Mouse (Mus musculus) liver, embryonic 11.5 days (tissue): ENCODE measurements around the gene Acbd7. TPM values are rescaled to one million over a fixed set of nuclear protein-coding genes. Genes with fewer than 3 reads are reported as not detected.

ENCODE experiments used
- ATAC-seq: fragments of 200-750 bp; cut with Nextera tagmentation; replicated peaks from 2 replicates; pipeline ENCODE4 v1.8.0; 2017; ENCODE audit warnings: moderate number of reproducible peaks, mild to moderate bottlenecking, moderate TSS enrichment, moderate library complexity; ENCODE audit not compliant: low FRiP score
- DNase-seq: peaks from one replicate; pipeline ENCODE4 v3.0.0-alpha.2; 2017; ENCODE audit warnings: low spot score
- H3K27ac ChIP-seq: fragments of 300-500 bp; sonication (generic); 2 replicates; pipeline ENCODE4 v1.5.1; 2014; ENCODE audit warnings: mild to moderate bottlenecking, low read depth, low read length, control low read depth
- H3K27me3 ChIP-seq: fragments of 300-500 bp; sonication (generic); replicated peaks from 2 replicates; pipeline ENCODE4 v1.6.1; 2014; ENCODE audit warnings: low read length, mixed read lengths; ENCODE audit not compliant: control insufficient read depth, insufficient read depth
- H3K36me3 ChIP-seq: fragments of 300-500 bp; sonication (generic); 2 replicates; pipeline ENCODE4 v1.6.1; 2014; ENCODE audit warnings: mild to moderate bottlenecking, low read length, moderate library complexity, mixed read lengths; ENCODE audit not compliant: control insufficient read depth, insufficient read depth
- H3K4me1 ChIP-seq: fragments of 300-500 bp; sonication (generic); replicated peaks from 2 replicates; pipeline ENCODE4 v1.6.1; 2014; ENCODE audit warnings: low read length, mixed read lengths; ENCODE audit not compliant: control insufficient read depth, insufficient read depth
- H3K4me2 ChIP-seq: fragments of 300-500 bp; sonication (generic); 2 replicates; pipeline ENCODE4 v1.6.1; 2014; ENCODE audit warnings: mild to moderate bottlenecking, control low read depth, moderate library complexity
- H3K4me3 ChIP-seq: fragments of 300-500 bp; sonication (generic); 2 replicates; pipeline ENCODE4 v1.5.1; 2014; ENCODE audit warnings: low read depth, low read length, control low read depth
- H3K9ac ChIP-seq: fragments of 300-500 bp; sonication (generic); 2 replicates; pipeline ENCODE4 v1.6.1; 2014; ENCODE audit warnings: low read depth, low read length, control low read depth
- H3K9me3 ChIP-seq: fragments of 300-500 bp; sonication (generic); 2 replicates; pipeline ENCODE4 v1.6.1; 2016; ENCODE audit warnings: low read length, inconsistent platforms, mixed read lengths; ENCODE audit not compliant: control insufficient read depth
- WGBS: fragments of 180-500 bp; shearing (Covaris S2); extraction: QIAGEN DNeasy Blood & Tissue Kit; methylation state at CpG from one replicate; pipeline ENCODE4 v1.1.7; 2014; 5-methylcytosine and 5-hydroxymethylcytosine counted together
- polyA plus RNA-seq: library from polyadenylated mRNA; unstranded; fragments of >200 nt; fragmentation: Nextera tagmentation; extraction: Ambion mirVana; gene quantifications from 2 replicates; pipeline ENCODE4 v1.2.1, GENCODE M21; 2014

The Acbd7 gene
- polyA plus RNA-seq: 1.3 and 2.2 TPM in 2 replicates

DNA sequence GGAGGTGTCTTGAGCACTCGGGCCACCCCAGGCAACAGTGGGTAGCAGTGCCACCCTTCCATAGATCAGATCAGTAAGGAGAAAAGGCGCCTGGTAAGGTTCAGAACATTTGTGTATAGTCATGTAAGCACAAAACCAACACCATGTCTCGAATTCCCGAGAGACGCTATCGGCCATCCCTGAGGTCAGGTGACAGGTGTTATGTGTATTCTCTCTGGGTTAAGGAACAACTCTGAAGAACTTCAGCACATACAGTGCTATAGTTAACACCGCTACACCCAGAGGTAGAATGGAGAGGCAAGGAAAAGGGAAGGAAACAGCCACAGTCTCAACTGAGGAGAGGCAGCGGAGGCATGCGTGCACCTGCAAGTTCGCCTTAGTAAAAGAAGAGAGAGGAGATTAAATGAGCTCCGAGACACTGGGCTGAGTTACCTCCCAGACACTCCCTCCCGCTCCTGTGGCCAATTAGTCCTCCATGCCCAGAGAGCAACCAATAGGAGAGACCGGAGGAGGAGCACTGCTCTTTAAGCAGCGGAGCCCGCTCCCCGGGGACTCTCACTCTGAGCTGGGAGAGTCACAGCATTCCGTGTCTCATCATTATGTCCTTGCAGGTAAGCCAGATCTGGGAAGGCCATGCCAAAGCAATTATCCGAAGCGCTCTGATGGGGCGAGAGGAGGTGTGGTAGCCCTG, at the start of gene Acbd7:
TSS of gene Acbd7 (plus strand) at position 558 of the 691 bp plus-strand sequence.
- Histone ChIP-seq H3K4me3 (peak within 1 kb of the TSS; percentile 34), H3K9me3 (no peaks in the 10 kb centered on the region), H3K27me3 (0 out of 2 replicates have a peak, but pooled peaks cover 4% of the 10 kb centered on the region), H3K36me3 (no peaks in the 10 kb centered on the region), H3K9ac (no peak within 1 kb of the TSS), H3K4me2 (peak within 1 kb of the TSS; percentile 65), H3K4me1 (peaks cover 11% of the 10 kb centered on the region), H3K27ac (no peak within 1 kb of the TSS)
- peak; percentile 60 for DNase-seq
- WGBS: 5% methylated on average over 20 of the region's 20 CpGs
- peak; percentile 72 for ATAC-seq

DNA sequence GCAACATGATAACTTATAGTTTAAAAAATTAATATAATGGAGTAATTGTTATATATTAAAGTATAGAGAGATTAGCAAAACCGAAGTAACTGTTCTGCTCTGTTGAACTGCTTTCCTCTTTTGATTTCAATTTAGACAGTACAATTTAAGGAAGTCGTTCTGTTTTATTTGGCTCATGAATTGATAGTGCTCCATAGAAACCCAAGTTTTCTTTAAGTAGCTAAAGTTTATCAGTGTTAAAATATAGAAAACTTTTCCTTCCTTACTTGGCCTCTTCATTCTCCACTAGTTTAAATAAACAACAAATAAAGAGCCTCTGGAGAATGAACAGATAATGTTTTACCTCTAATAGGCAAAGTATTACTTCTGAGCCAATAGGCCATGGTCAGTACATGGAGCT, 49.7 kb upstream of the Acbd7 start:
- Histone ChIP-seq H3K4me2 (no peak overlapping the region), H3K4me1 (peaks cover 14% of the 10 kb centered on the region), H3K36me3 (no peaks in the 10 kb centered on the region), H3K27ac (no peak overlapping the region), H3K9ac (no peak overlapping the region), H3K9me3 (no peaks in the 10 kb centered on the region), H3K4me3 (no peak overlapping the region), H3K27me3 (no peaks in the 10 kb centered on the region)
- ATAC-seq (no peak), DNase-seq (no peak)
- 76% methylated on average over 2 of the region's 2 CpGs for WGBS

DNA sequence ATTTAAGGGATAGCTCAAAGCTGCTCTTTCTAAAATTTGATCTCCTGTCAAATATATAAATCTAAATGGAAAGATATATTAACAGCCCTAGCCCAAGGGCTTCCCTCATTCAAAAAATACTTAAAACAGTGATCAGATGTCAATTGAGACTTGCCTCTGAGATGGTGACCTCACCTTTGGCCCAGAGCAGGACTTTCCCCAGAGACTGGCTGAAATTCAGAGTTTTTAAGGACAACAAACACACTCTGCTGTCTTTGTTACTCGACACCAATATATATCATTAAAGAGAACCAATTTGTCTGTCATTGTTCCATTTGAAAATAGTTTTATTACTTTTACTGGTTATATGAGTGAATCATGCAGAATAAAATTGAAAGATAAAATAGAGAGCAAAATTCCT, 46.4 kb upstream of the Acbd7 start:
- 87% methylated on average over 1 of the region's 1 CpGs for WGBS
- DNase-seq (no peak), ATAC-seq (no peak)
- H3K36me3 ChIP-seq: no peaks in the 10 kb centered on the region
- no peak overlapping the region for H3K4me2 ChIP-seq
- H3K4me3 ChIP-seq: no peak overlapping the region
- no peak overlapping the region for H3K9ac ChIP-seq
- H3K27ac ChIP-seq: no peak overlapping the region
- no peaks in the 10 kb centered on the region for H3K9me3 ChIP-seq
- H3K27me3 ChIP-seq: no peaks in the 10 kb centered on the region
- H3K4me1 ChIP-seq: peaks cover 5% of the 10 kb centered on the region

DNA sequence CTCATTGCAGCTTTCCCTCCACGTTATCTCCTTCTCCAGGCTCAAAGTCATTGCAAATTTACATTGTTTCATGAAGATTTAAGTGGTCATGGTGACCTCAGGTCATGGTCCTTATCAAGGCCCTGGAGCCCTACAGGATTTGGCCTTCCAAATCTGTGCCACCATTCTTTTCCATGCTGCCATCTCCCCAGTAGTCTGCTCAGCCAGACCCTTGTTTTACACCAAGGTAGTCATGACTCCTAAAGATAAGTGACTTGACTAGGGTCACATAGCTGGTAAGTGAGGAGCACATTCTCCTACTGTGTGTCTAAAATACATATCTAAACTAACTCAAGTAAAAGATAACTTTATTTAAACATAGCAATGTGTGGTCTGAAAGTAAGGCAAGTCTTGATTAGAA, 43.8 kb upstream of the Acbd7 start:
- ATAC-seq: no peak

DNA sequence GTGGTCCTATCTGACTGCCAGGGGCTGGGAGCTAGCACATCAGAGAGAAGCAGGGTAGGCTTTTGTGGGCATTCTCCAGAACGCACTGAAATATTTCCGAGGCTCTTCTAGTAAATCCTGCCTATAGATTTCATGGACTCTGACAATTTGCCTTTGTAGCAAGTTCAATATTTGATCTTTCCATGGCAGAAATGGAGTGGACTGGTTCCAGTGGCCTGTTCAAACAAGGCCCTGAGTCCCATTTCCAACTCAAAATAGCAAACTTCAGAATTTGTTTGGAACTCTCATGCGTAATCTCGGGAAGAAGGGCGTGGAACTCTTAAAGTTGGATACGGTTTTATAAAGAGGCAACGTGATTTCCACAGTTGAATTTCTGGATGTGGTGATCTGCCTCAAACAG, 40.1 kb upstream of the Acbd7 start:
- DNase-seq: no peak
- WGBS: 87% methylated on average over 7 of the region's 7 CpGs

More for the DNA sequence above, 43.8 kb upstream of the Acbd7 start:
- WGBS: 63% methylated on average over 1 of the region's 1 CpGs
- Histone ChIP-seq H3K4me3 (no peak overlapping the region), H3K27ac (no peak overlapping the region), H3K9me3 (no peaks in the 10 kb centered on the region), H3K4me2 (no peak overlapping the region), H3K4me1 (no peaks in the 10 kb centered on the region; the same call in 1 of the 2 replicates), H3K27me3 (no peaks in the 10 kb centered on the region), H3K36me3 (no peaks in the 10 kb centered on the region), H3K9ac (no peak overlapping the region)
- DNase-seq: no peak

DNA sequence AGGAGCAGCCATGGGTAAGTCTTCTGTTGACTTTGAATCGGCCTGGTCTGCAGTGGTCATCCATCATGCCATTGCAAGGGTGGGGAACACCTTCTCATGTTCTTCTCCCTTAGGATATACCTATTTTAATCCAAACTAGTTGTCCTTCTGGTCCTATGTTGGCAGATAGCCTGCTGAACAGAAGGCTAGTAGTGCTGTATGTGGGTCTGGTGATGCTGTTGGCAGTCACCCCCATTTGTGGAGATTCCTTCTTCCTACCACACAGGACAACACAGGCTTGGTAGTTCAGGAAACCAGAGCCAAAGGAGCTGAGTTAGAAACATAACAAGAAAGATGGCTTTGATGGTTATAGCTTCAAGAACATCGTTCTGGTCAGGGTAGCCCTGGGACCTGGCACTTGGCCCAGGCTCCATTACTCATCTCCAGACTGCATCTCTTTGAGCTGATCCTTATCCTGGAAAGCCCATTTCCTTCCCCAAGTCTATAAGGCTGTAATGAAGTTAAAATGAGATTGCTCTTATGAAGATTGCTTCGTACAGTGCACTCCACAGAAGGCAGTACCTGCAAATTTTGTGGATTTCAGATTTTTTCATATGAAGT, 30.4 kb upstream of the Acbd7 start:
- no peak overlapping the region for H3K4me2 ChIP-seq
- peaks cover 6% of the 10 kb centered on the region; the same call in 1 of the 2 replicates for H3K36me3 ChIP-seq
- 78% methylated on average over 3 of the region's 3 CpGs for WGBS
- ATAC-seq (no peak), DNase-seq (no peak)
- H3K9ac ChIP-seq: no peak overlapping the region
- no peak overlapping the region for H3K27ac ChIP-seq
- H3K27me3 ChIP-seq: no peaks in the 10 kb centered on the region
- H3K4me1 ChIP-seq: no peaks in the 10 kb centered on the region
- H3K4me3 ChIP-seq: no peak overlapping the region
- no peaks in the 10 kb centered on the region for H3K9me3 ChIP-seq

More for the DNA sequence above, 40.1 kb upstream of the Acbd7 start:
- no peak for ATAC-seq
- Histone ChIP-seq H3K27me3 (no peaks in the 10 kb centered on the region), H3K4me2 (no peak overlapping the region), H3K36me3 (no peaks in the 10 kb centered on the region), H3K4me1 (no peaks in the 10 kb centered on the region; the same call in 1 of the 2 replicates), H3K4me3 (no peak overlapping the region), H3K9me3 (no peaks in the 10 kb centered on the region), H3K9ac (no peak overlapping the region), H3K27ac (no peak overlapping the region)

DNA sequence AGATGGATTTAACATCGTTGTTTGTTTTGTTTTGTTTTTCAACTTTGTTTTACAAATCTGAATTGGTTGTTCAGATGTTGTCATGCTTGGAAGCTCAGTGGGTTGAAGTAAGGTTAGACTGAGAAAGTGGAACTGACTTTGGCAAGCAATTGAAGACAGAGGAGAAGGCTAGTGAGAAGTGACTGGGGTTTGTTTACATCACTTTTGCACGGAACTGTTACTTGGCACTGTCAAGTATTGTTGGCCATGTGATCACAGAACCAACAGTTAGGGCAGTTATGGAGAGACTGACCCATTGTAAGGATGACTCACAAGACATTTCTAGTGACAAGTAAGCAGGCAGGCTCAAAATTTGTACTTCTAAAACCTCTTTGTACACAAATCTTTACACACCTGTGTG, 12.8 kb upstream of the Acbd7 start:
- Histone ChIP-seq H3K9ac (no peak overlapping the region), H3K9me3 (no peaks in the 10 kb centered on the region), H3K4me2 (no peak overlapping the region), H3K27ac (no peak overlapping the region), H3K27me3 (no peaks in the 10 kb centered on the region), H3K4me3 (no peak overlapping the region), H3K36me3 (peaks cover 10% of the 10 kb centered on the region), H3K4me1 (no peaks in the 10 kb centered on the region)
- 89% methylated on average over 2 of the region's 2 CpGs for WGBS
- DNase-seq: no peak
- no peak for ATAC-seq

DNA sequence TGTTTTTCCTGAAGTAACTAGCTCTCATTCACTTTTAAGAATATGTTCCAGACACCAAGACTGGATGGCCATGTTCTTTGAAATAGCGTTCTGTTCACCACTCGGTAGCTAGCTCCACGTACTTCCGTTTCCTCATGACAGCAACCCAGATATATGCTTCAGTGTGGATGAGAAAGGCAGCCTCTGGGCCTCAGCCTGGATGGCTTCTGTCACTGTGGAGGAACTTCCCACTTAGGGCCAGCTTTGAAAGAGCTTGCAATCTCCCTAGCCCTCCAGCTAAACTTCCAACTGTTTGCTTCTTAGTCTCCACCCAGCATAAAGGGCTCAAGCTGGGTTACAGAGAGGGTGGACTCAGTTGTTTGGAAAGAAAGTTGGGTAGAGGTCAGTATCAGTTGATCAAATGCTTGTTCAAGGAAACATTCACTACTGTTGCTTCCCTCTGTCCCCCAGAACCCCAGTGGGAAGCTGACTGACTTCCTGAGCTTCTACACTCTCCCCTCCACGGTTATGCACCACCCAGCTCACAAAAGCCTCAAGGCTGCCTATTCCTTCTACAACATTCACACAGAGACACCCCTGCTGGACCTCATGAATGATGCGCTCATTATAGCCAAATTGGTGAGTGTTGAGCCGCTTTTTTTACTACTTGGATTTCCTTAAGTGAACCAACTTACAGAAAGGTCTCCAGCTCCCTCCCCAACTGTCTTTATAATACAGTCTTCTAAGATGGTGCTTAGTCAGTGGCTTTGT, 11.4 kb upstream of the Acbd7 start:
- DNase-seq (no peak), ATAC-seq (no peak)
- no peaks in the 10 kb centered on the region for H3K27me3 ChIP-seq
- WGBS: 88% methylated on average over 7 of the region's 7 CpGs
- H3K9ac ChIP-seq: no peak overlapping the region
- no peaks in the 10 kb centered on the region for H3K4me1 ChIP-seq
- no peak overlapping the region for H3K4me2 ChIP-seq
- H3K9me3 ChIP-seq: no peaks in the 10 kb centered on the region
- peaks cover 14% of the 10 kb centered on the region for H3K36me3 ChIP-seq
- H3K4me3 ChIP-seq: no peak overlapping the region
- no peak overlapping the region for H3K27ac ChIP-seq
